Mouse (Mus musculus): ENCODE measurements at regions not wholly inside any gene's neighbourhood (a gene's known extent, or its start where the extent isn't known, plus 50 kb on each side); places are given as distances from the start of the nearest gene placed in this dataset.

- TF ChIP-seq CTCF (IDR thresholded peaks at IDR 0.05; ENCODE audit: borderline replicate concordance, insufficient read depth, low read depth, low read length) = no peak
- no peak for TF ChIP-seq POLR2A (IDR thresholded peaks at IDR 0.05; ENCODE audit: borderline replicate concordance, insufficient read depth, low read length)
Measured at GRCm38 (mm10) chr1:88600145-88600544, 90.3 kb upstream of the Glrp1 start.

Data from cerebellum, adult 2 months (tissue).